Mouse (Mus musculus): ENCODE data around the gene Cfc1.

DNA sequence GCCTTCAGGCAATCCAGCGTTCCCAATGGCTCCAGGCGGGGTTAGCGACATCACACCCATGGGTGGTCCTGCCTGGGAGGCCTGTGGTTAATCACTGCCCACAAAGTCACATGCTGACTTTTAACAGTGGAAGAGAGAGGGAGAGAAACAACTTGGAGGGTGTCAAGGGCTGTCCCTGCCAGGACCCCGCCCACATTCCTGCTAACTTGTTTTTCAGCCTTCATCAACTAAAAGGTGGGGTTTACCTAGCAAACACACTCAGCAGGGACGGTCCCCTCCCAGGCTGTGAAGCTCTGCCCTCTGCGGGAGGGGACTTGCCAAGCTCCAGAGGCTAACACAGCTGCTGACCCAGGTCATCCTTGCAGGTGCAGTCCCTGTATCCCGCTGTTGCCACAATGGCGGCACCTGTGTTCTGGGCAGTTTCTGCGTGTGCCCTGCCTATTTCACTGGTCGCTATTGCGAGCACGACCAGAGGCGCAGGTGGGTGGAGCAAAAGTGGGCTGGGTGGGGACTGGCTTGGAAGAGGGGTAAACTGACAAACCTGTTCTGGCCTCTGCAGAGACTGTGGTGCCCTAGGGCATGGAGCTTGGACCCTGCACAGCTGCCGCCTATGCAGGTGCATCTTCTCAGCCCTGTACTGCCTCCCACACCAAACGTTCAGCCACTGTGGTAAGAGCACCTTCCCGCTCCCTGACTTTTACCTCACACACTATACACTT lies 1.5 kb downstream of the Cfc1 start:
- TF ChIP-seq POLR2A (IDR thresholded peaks at IDR 0.05; ENCODE audit: borderline replicate concordance, extremely low read depth, insufficient read depth, insufficient read length, poor library complexity, severe bottlenecking) (no peak), CTCF (IDR thresholded peaks at IDR 0.05; ENCODE audit: borderline replicate concordance, extremely low read depth, insufficient read depth, insufficient read length) (no peak)

Data from brain, embryonic 14.5 days (tissue).